Mouse (Mus musculus): Measurements from ENCODE around the gene Amy2a2.
"Not testable (repeated sequence)": the region's sequence is repeated elsewhere in the genome, so short reads cannot be mapped to it uniquely, and the experiment has no call there.

The Amy2a2 gene

DNA sequence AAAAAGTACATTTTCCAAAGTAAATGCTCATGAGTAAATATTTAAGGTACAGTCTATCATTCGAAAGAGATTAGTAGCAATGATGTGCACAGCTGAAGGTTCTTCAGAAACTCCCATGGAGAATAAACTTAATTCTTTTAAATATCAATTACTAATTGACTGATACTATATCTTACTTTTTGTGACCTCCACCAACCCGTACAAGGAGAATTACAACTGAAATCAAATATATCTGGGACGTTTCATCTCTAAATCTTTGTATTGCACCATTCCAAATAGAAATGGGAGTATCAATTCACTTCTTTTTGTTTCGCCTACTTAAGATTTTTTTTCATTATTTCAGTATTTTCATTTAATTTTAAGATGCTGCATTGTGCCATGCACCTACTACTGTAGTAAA lies at the start of gene Amy2a2:
Gene Amy2a2 (minus strand): TSS at position 101 of the 400 bp plus-strand sequence.
- not testable (repeated sequence) for DNase-seq (ENCODE audit: low read depth)

- not testable (repeated sequence) for DNase-seq (ENCODE audit: low read depth)
Observed at GRCm38 (mm10) chr3:113345484-113345883, 11.0 kb downstream of the Amy2a2 start.

GRCm38 (mm10) chr3:113323952-113324351 lies 32.5 kb downstream of the Amy2a2 start, which contains the start of gene Amy2a3:
TSS of gene Amy2a3 (minus strand) at chr3:113324052.
- DNase-seq (ENCODE audit: low read depth): not testable (repeated sequence)

DNA sequence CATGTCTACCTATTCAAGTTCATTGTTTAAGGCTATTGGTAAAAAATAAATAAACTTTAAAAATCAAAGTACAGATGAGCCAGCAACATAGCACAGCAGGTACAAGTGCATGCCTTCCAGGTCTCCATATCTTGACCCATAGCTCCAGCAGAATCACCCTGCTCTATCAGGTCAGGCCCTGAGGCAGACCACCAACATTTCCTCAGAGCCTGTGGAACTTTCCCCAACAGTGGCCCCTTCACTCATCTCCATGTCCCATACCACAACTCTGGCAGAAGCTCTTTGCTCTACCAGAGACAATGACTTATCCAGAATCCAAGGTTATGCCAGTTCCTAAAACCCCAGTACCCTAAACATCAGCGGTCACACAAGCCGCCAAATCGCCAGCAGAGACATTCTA lies 43.5 kb downstream of the Amy2a2 start:
- DNase-seq (ENCODE audit: low read depth): not testable (repeated sequence)
